Mouse (Mus musculus) neural tube, postnatal 0 days (tissue): ENCODE results near the gene Tas2r102. TPM values are rescaled to one million over a fixed set of nuclear protein-coding genes. Genes with fewer than 3 reads are reported as not detected.

Experiments
- polyA plus RNA-seq: library from polyadenylated mRNA; unstranded; fragments of >200 nt; fragmentation: Nextera tagmentation; extraction: Ambion mirVana; gene quantifications from 2 replicates; pipeline ENCODE4 v1.2.1, GENCODE M21; 2015

The Tas2r102 gene
- polyA plus RNA-seq: not detected in 2 replicates

DNA sequence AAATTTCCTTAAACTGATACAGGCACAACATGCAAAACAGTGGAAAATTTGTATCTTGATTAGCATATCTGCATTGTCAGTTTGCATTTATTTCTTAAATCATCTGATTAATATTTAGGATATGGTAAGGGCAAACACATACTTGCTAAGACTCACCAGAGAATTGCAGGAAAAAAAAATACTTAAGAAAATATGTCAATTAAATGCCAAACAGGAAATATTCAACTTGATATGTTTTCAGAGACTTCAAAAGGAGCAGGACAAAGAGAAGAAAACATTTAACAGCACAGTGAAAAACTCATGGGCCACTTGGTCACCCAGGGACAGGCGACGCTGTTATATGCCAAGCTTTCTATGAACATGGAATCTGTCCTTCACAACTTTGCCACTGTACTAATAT is at the start of gene Tas2r102:
Gene Tas2r102, plus strand, starts transcription at position 301 of the 400 bp plus-strand sequence.

DNA sequence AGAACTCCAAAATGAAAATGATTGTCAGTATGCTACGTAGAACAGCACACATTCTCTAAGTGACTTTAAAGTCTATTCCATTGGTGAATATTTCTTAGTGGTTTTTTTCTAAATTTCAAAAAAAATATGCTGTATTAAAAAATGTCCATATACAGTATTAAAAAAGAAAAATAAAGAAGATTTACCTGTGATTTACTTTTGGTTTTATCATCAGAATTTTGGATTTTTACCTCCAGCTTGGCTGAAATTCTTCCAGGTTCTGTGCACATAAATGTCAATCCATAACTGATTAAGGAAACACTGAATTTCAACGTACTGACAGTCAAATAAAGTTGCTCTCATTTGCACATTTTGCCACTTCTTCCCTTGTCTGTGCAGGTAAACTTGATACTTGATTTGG is 24.0 kb upstream of the Tas2r102 start, which contains the start of gene Tas2r115:
Gene Tas2r115, minus strand, starts transcription at position 101 of the 400 bp plus-strand sequence.

DNA sequence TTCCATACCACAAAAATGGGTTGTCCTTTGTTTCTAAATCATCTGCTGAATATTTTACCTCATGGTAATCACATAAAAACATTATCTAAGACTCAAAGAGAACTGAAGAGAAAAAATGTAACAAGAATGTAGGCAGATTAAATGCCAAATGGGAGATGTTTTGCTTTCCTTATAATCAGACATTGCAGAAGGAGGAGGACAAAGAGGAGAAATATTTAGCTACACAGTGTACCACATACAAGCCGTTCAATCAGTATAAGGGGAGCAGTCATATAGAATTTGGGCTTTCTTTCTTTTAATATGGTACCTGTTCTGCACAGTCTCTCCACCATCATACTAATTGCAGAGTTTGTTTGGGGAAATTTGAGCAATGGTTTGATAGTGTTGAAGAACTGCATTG is 7.5 kb upstream of the Tas2r102 start, which contains the start of gene Tas2r124:
Gene Tas2r124, plus strand, starts transcription at position 301 of the 400 bp plus-strand sequence.

DNA sequence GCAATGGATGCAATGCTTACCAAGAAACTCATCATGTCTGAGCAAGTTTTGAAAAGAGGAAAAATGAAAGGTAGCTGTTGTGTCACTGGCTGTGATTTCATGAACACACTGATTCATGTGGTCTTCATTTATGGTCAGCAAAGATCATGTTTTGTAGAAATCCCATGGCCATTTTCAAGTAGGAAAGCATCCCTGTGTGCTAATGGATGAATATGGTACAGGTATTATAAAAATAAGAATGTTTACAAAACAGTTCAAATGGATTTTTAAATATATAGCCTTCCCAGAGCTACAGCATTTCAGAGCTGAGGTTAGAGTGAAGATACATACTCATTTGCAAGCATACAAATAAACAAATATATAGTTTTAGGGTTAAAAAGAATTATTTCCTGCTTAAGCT is 16.1 kb downstream of the Tas2r102 start, which contains the start of gene Tas2r136:
Gene Tas2r136, minus strand, starts transcription at position 101 of the 400 bp plus-strand sequence.

DNA sequence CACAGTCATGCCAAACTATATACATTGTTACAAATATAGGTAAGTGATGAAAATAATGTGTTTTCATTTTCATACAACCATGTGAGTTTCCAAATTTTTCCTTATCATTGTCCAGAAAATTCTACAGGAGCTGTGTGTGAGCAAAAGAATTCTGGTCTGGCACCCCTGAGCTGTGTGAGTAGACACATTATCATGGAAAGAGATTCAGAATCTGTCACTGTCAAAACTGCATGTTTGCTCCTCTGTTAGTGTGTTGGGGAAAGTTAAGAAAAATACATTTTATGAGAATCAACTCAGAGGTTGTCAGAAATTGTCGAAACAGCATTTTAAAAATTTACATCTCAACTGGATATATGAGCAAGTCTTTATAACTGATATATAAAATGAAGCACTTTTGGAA is 40.6 kb downstream of the Tas2r102 start, which contains the start of gene Tas2r117:
Gene Tas2r117, plus strand, starts transcription at position 301 of the 400 bp plus-strand sequence.

Other genes starting within 250 kb of the Tas2r102 start
- not detected in 2 replicates for gene Prh1, start 192.3 kb upstream of the Tas2r102 start, polyA plus RNA-seq
- gene Prp2, start 166.2 kb upstream of the Tas2r102 start, polyA plus RNA-seq: not detected in 2 replicates
- gene A630073D07Rik, start 110.6 kb upstream of the Tas2r102 start, polyA plus RNA-seq: not detected in 2 replicates
- gene Tas2r120, start 105.2 kb upstream of the Tas2r102 start, polyA plus RNA-seq: not detected in 2 replicates
- gene Tas2r121, start 61.1 kb upstream of the Tas2r102 start, polyA plus RNA-seq: not detected in 2 replicates
- gene Tas2r122, start 50.2 kb upstream of the Tas2r102 start, polyA plus RNA-seq: not detected in 2 replicates
- not detected in 2 replicates for gene Tas2r115, start 24.1 kb upstream of the Tas2r102 start, polyA plus RNA-seq
- gene Tas2r124, start 7.4 kb upstream of the Tas2r102 start, polyA plus RNA-seq: not detected in 2 replicates
- gene Tas2r136, start 16.0 kb downstream of the Tas2r102 start, polyA plus RNA-seq: not detected in 2 replicates
- gene Tas2r117, start 40.7 kb downstream of the Tas2r102 start, polyA plus RNA-seq: not detected in 2 replicates
- not detected in 2 replicates for gene Tas2r123, start 85.0 kb downstream of the Tas2r102 start, polyA plus RNA-seq
- gene Tas2r116, start 93.3 kb downstream of the Tas2r102 start, polyA plus RNA-seq: not detected in 2 replicates
- not detected in 2 replicates for gene Tas2r110, start 105.9 kb downstream of the Tas2r102 start, polyA plus RNA-seq
- gene Tas2r113, start 130.9 kb downstream of the Tas2r102 start, polyA plus RNA-seq: not detected in 2 replicates
- 0.34 and 0.42 TPM in 2 replicates for gene Tas2r125, start 147.5 kb downstream of the Tas2r102 start, polyA plus RNA-seq
- gene Tas2r129, start 189.0 kb downstream of the Tas2r102 start, polyA plus RNA-seq: not detected in 2 replicates
- not detected in 2 replicates for gene Tas2r131, start 195.8 kb downstream of the Tas2r102 start, polyA plus RNA-seq
- gene Tas2r109, start 218.8 kb downstream of the Tas2r102 start, polyA plus RNA-seq: not detected in 2 replicates